Mouse (Mus musculus) MEL (cell line): ENCODE measurements at regions not wholly inside any gene's neighbourhood (a gene's known extent, or its start where the extent isn't known, plus 50 kb on each side); places are given as distances from the start of the nearest gene placed in this dataset.

Experiments
- DNase-seq: peaks from one replicate; pipeline ENCODE4 v3.0.0; 2011; ENCODE audit warnings: low read depth, low spot score
- H3K27ac ChIP-seq: 2 replicates; pipeline ENCODE4 v1.5.1; 2012; ENCODE audit warnings: low read depth, mild to moderate bottlenecking, control low read depth, low read length, moderate library complexity; ENCODE audit not compliant: control insufficient read depth
- H3K27me3 ChIP-seq, 2 experiments: fragments of 150-350 bp in 1 of 2; sonication (generic) in 1 of 2; 2 replicates each; pipeline ENCODE4 v1.6.1; 2012; ENCODE audit warnings: low read length in 2 of 2, mild to moderate bottlenecking in 2 of 2, improper control_type of control experiment in 1 of 2, moderate library complexity in 1 of 2; ENCODE audit not compliant: insufficient read depth in 2 of 2, control insufficient read depth in 1 of 2
- H3K36me3 ChIP-seq, 2 experiments: 2 replicates each; pipeline ENCODE4 v1.6.1; 2012 to 2014; ENCODE audit warnings: low read length in 2 of 2, improper control_type of control experiment in 1 of 2, inconsistent platforms in 1 of 2, mild to moderate bottlenecking in 1 of 2; ENCODE audit not compliant: insufficient read depth in 2 of 2, control insufficient read depth in 1 of 2
- H3K4me1 ChIP-seq, 2 experiments: fragments of 150-350 bp in 1 of 2; sonication (generic) in 1 of 2; 2 replicates each; pipeline ENCODE4 v1.6.1; 2012; ENCODE audit warnings: low read length in 2 of 2, improper control_type of control experiment in 1 of 2, mild to moderate bottlenecking in 1 of 2; ENCODE audit not compliant: insufficient read depth in 2 of 2, control insufficient read depth in 1 of 2
- H3K4me3 ChIP-seq, 2 experiments: fragments of 150-350 bp in 1 of 2; sonication (generic) in 1 of 2; 2 replicates each; pipeline ENCODE4 v1.5.1; 2012; ENCODE audit warnings: low read depth in 2 of 2, low read length in 2 of 2, mild to moderate bottlenecking in 2 of 2, moderate library complexity in 2 of 2, control low read depth in 1 of 2, improper control_type of control experiment in 1 of 2; ENCODE audit not compliant: control insufficient read depth in 1 of 2, insufficient read depth in 1 of 2
- H3K79me2 ChIP-seq: 2 replicates; pipeline ENCODE4 v1.6.1; 2012; ENCODE audit warnings: mild to moderate bottlenecking, low read length, moderate library complexity; ENCODE audit not compliant: control insufficient read depth, poor library complexity, insufficient read depth
- H3K9ac ChIP-seq: 2 replicates; pipeline ENCODE4 v1.6.1; 2012; ENCODE audit warnings: low read depth, mild to moderate bottlenecking, control low read depth, low read length, moderate library complexity; ENCODE audit not compliant: control insufficient read depth, poor library complexity, severe bottlenecking
- H3K9me3 ChIP-seq: fragments of 150-350 bp; sonication (generic); replicated peaks from 2 replicates; pipeline ENCODE4 v1.6.1; 2012; ENCODE audit warnings: mild to moderate bottlenecking, low read length, improper control_type of control experiment, moderate library complexity; ENCODE audit not compliant: insufficient read depth
- BHLHE40 ChIP-seq: IDR thresholded peaks from 2 replicates; pipeline ENCODE4 v1.6.1; 2012; ENCODE audit warnings: low read depth, mild to moderate bottlenecking, inconsistent platforms, low read length, improper control_type of control experiment, borderline replicate concordance
- CHD2 ChIP-seq: IDR thresholded peaks from 2 replicates; pipeline ENCODE4 v1.6.1; 2011; ENCODE audit warnings: low read length, improper control_type of control experiment
- E2F4 ChIP-seq: IDR thresholded peaks from 2 replicates; pipeline ENCODE4 v1.6.1; 2011; ENCODE audit warnings: low read depth, low read length, improper control_type of control experiment, borderline replicate concordance
- EP300 ChIP-seq, 2 experiments: IDR thresholded peaks; 2 replicates each; pipeline ENCODE4 v1.6.1; 2011; ENCODE audit warnings: improper control_type of control experiment in 2 of 2, low read length in 2 of 2, low read depth in 1 of 2, mild to moderate bottlenecking in 1 of 2
- GABPA ChIP-seq: IDR thresholded peaks from 2 replicates; pipeline ENCODE4 v1.6.1; 2012; ENCODE audit warnings: low read depth, mild to moderate bottlenecking, inconsistent platforms, low read length, improper control_type of control experiment, moderate library complexity
- GATA1 ChIP-seq: IDR thresholded peaks from 2 replicates; pipeline ENCODE4 v1.6.1; 2011; ENCODE audit warnings: low read depth, low read length, improper control_type of control experiment
- HCFC1 ChIP-seq: IDR thresholded peaks from 2 replicates; pipeline ENCODE4 v1.6.1; 2012; ENCODE audit warnings: low read depth, mild to moderate bottlenecking, inconsistent platforms, low read length, improper control_type of control experiment, moderate library complexity
- JUND ChIP-seq: IDR thresholded peaks from 2 replicates; pipeline ENCODE4 v1.6.1; 2011; ENCODE audit warnings: low read depth, mild to moderate bottlenecking, improper control_type of control experiment, low read length
- MAX ChIP-seq: IDR thresholded peaks from 2 replicates; pipeline ENCODE4 v1.6.1; 2011; ENCODE audit warnings: low read length, improper control_type of control experiment
- MAZ ChIP-seq: IDR thresholded peaks from 2 replicates; pipeline ENCODE4 v1.6.1; 2012; ENCODE audit warnings: low read depth, mild to moderate bottlenecking, inconsistent platforms, low read length, improper control_type of control experiment
- MYC ChIP-seq: IDR thresholded peaks from 2 replicates; pipeline ENCODE4 v1.6.1; 2011; ENCODE audit warnings: low read depth, mild to moderate bottlenecking, low read length, improper control_type of control experiment, moderate library complexity
- POLR2A ChIP-seq, 2 experiments: IDR thresholded peaks; 2 replicates each; pipeline ENCODE4 v1.6.1; 2011 to 2012; ENCODE audit warnings: low read length in 2 of 2, mild to moderate bottlenecking in 2 of 2, control low read depth in 1 of 2, improper control_type of control experiment in 1 of 2, low read depth in 1 of 2, moderate library complexity in 1 of 2; ENCODE audit not compliant: control insufficient read depth in 1 of 2, insufficient read depth in 1 of 2, poor library complexity in 1 of 2
- POLR2AphosphoS2 ChIP-seq: IDR thresholded peaks from 2 replicates; pipeline ENCODE4 v1.6.1; 2011; ENCODE audit warnings: low read length, improper control_type of control experiment
- RAD21 ChIP-seq: IDR thresholded peaks from 2 replicates; pipeline ENCODE4 v1.6.1; 2011; ENCODE audit warnings: mild to moderate bottlenecking, low read depth, low read length, improper control_type of control experiment
- RCOR1 ChIP-seq: IDR thresholded peaks from 2 replicates; pipeline ENCODE4 v1.6.1; 2012; ENCODE audit warnings: low read depth, mild to moderate bottlenecking, inconsistent platforms, low read length, improper control_type of control experiment
- SIN3A ChIP-seq: IDR thresholded peaks from 2 replicates; pipeline ENCODE4 v1.6.1; 2012; ENCODE audit warnings: low read length, improper control_type of control experiment, inconsistent platforms
- TCF12 ChIP-seq: IDR thresholded peaks from 2 replicates; pipeline ENCODE4 v1.6.1; 2014; ENCODE audit warnings: low read depth, mild to moderate bottlenecking, inconsistent platforms, low read length, improper control_type of control experiment, moderate library complexity
- USF2 ChIP-seq, 2 experiments: IDR thresholded peaks; 2 replicates each; pipeline ENCODE4 v1.6.1; 2011 to 2012; ENCODE audit warnings: improper control_type of control experiment in 2 of 2, low read length in 2 of 2, borderline replicate concordance in 1 of 2, inconsistent platforms in 1 of 2, low read depth in 1 of 2, mild to moderate bottlenecking in 1 of 2; ENCODE audit not compliant: insufficient read depth in 1 of 2
- ZKSCAN1 ChIP-seq: IDR thresholded peaks from 2 replicates; pipeline ENCODE4 v1.6.1; 2012; ENCODE audit warnings: low read depth, mild to moderate bottlenecking, inconsistent platforms, low read length, improper control_type of control experiment, moderate library complexity
- ZMIZ1 ChIP-seq: IDR thresholded peaks from 2 replicates; pipeline ENCODE4 v1.6.1; 2012; ENCODE audit warnings: low read depth, mild to moderate bottlenecking, inconsistent platforms, low read length, improper control_type of control experiment, moderate library complexity
- ZNF384 ChIP-seq: IDR thresholded peaks from 2 replicates; pipeline ENCODE4 v1.6.1; 2012; ENCODE audit warnings: low read depth, mild to moderate bottlenecking, inconsistent platforms, low read length, improper control_type of control experiment

DNA sequence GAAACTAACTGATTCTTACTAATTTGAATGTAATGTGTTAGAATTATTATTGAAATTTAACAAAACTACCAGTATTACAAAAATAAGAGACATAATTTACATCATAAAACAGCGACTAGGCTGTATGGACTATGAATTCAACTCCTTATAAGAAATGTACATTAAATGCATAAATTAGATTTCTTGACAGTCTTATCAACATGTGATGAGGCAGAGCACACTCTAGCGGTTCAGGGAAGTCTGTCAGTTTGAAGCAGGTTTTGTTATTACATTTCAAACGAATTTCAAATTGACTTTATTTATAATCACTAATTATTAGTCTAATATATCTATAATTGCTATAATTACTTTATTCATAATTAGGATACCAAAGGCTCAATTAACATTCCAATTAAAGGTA, 2214.8 kb upstream of the Pcdh17 start:
- DNase-seq: no peak
- no peaks in the 10 kb centered on the region for H3K27me3 ChIP-seq
- H3K79me2 ChIP-seq: no peaks in the 10 kb centered on the region
- no peaks in the 10 kb centered on the region for H3K36me3 ChIP-seq
- no peaks in the 10 kb centered on the region for H3K4me1 ChIP-seq
- H3K9me3 ChIP-seq: no peaks in the 10 kb centered on the region
- H3K9ac ChIP-seq: no peak overlapping the region
- no peak overlapping the region for H3K4me3 ChIP-seq
- TF ChIP-seq EP300 (IDR thresholded peaks at IDR 0.05; ENCODE audit: low read depth in 1 of 2, low read length in 2 of 2) (no peak), MAX (no peak), POLR2AphosphoS2 (no peak), MAZ (no peak), CHD2 (no peak), MYC (no peak), SIN3A (no peak), GABPA (no peak), TCF12 (no peak), GATA1 (no peak), ZNF384 (no peak), ZMIZ1 (no peak), JUND (no peak), E2F4 (no peak), POLR2A (IDR thresholded peaks at IDR 0.05; ENCODE audit: control insufficient read depth in 1 of 2, insufficient read depth in 1 of 2, low read depth in 1 of 2, low read length in 2 of 2, poor library complexity in 1 of 2) (no peak)
- H3K27ac ChIP-seq: no peak overlapping the region

DNA sequence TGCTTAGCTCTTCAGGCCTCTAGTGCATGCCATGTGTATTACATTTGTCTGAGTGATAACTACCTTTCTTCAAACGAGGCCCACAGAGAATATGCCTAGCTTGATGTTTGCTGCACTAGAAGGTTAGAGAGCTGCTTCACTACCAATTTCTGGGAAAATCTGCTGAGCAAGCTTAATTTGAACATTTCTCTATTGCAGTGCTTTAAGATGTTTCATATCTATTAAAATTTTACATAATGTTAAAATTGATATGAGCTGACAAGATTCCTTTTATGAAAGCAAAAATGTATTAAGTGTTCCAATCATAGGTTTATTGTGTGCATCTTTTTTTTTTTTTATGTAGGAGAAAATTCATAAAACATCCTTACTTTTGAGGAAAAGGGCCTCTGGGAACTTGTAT, 2207.1 kb upstream of the Pcdh17 start:
- Histone ChIP-seq H3K9me3 (no peaks in the 10 kb centered on the region), H3K36me3 (no peaks in the 10 kb centered on the region), H3K27ac (no peak overlapping the region), H3K79me2 (no peaks in the 10 kb centered on the region), H3K4me1 (no peaks in the 10 kb centered on the region), H3K9ac (no peak overlapping the region), H3K27me3 (no peaks in the 10 kb centered on the region), H3K4me3 (no peak overlapping the region)
- DNase-seq: no peak
- TF ChIP-seq HCFC1 (no peak), MAZ (no peak), BHLHE40 (no peak), ZNF384 (no peak), ZKSCAN1 (no peak), RAD21 (no peak; the same call in 1 of the 2 replicates), EP300 (IDR thresholded peaks at IDR 0.05; ENCODE audit: low read depth in 1 of 2, low read length in 2 of 2) (no peak), USF2 (IDR thresholded peaks at IDR 0.05; ENCODE audit: borderline replicate concordance in 1 of 2, insufficient read depth in 1 of 2, low read depth in 1 of 2, low read length in 2 of 2) (no peak), RCOR1 (no peak)
